Mouse (Mus musculus) heart, embryonic 16.5 days (tissue): ENCODE results near the gene 1810030O07Rik. TPM values are rescaled to one million over a fixed set of nuclear protein-coding genes. Genes with fewer than 3 reads are reported as not detected.
A peak's percentile ranks its signal among the peaks of the same experiment; 100 is the strongest.

Experiments
- ATAC-seq: fragments of 200-750 bp; cut with Nextera tagmentation; replicated peaks from 2 replicates; pipeline ENCODE4 v1.8.0; 2017; ENCODE audit warnings: moderate number of reproducible peaks; ENCODE audit not compliant: insufficient read depth, low FRiP score; ENCODE audit errors: extremely low read depth
- H3K27ac ChIP-seq: fragments of 300-500 bp; sonication (generic); 2 replicates; pipeline ENCODE4 v1.5.1; 2014; ENCODE audit warnings: mild to moderate bottlenecking, low read length, control low read depth, moderate library complexity
- H3K27me3 ChIP-seq: fragments of 300-500 bp; sonication (generic); 2 replicates; pipeline ENCODE4 v1.6.1; 2014; ENCODE audit warnings: low read length, mixed read lengths; ENCODE audit not compliant: control insufficient read depth, insufficient read depth
- H3K36me3 ChIP-seq: fragments of 300-500 bp; sonication (generic); 2 replicates; pipeline ENCODE4 v1.6.1; 2014; ENCODE audit not compliant: control insufficient read depth, insufficient read depth
- H3K4me1 ChIP-seq: fragments of 300-500 bp; sonication (generic); 2 replicates; pipeline ENCODE4 v1.6.1; 2014; ENCODE audit warnings: low read length, mixed read lengths; ENCODE audit not compliant: control insufficient read depth, insufficient read depth
- H3K4me2 ChIP-seq: fragments of 300-500 bp; sonication (generic); 2 replicates; pipeline ENCODE4 v1.6.1; 2014; ENCODE audit warnings: low read depth, mild to moderate bottlenecking, control low read depth, low read length
- H3K4me3 ChIP-seq: fragments of 300-500 bp; sonication (generic); 2 replicates; pipeline ENCODE4 v1.5.1; 2014; ENCODE audit warnings: mild to moderate bottlenecking, control low read depth, low read length
- H3K9ac ChIP-seq: fragments of 300-500 bp; sonication (generic); 2 replicates; pipeline ENCODE4 v1.6.1; 2014; ENCODE audit warnings: low read length, control low read depth
- H3K9me3 ChIP-seq: fragments of 300-500 bp; sonication (generic); replicated peaks from 2 replicates; pipeline ENCODE4 v1.6.1; 2016; ENCODE audit warnings: low read length; ENCODE audit not compliant: control insufficient read depth
- WGBS: fragments of 180-500 bp; shearing (Covaris S2); extraction: QIAGEN DNeasy Blood & Tissue Kit; methylation state at CpG from one replicate; pipeline ENCODE4 v1.1.7; 2014; 5-methylcytosine and 5-hydroxymethylcytosine counted together
- polyA plus RNA-seq: library from polyadenylated mRNA; unstranded; fragments of >200 nt; fragmentation: Nextera tagmentation; extraction: Ambion mirVana; gene quantifications from 2 replicates; pipeline ENCODE4 v1.2.1, GENCODE M21; 2015

The 1810030O07Rik gene
- polyA plus RNA-seq, result 26.2 and 29.1 TPM in 2 replicates

DNA sequence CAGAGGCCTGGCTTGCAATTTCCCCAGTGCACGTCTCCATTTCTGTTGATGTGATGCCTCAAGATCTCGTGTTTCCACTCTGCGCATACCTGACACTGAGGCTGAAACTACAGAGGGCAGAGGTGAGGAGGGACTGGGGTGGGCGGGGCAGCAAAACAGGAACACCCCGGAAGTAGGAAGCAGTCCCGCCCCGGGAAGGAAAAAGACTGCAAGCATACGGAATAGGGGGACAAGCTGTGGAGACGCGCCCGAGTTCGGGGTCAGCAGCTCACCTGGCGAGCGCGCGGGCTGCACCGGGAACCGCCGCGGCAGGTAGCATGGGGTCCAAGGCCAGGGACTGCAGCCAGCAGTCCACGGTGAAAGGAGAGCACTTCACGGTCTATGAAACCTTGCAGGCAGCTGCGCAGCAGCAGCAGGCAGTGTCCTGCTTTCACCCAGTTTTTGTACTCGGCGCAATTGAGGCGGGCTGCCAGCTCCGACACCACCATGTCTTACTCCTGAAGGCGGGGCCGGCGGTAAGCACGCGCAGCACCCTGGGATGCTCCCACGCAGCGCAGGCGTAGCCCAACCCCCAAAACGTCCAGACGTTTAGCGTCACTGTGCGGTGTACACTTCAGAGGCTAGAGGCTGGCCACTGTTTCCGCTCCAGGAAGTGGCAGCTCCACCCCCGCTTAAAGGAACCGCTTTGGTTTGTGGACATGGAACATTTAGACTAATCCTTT, at the start of gene 1810030O07Rik:
TSS of gene 1810030O07Rik (minus strand) at position 615 of the 722 bp plus-strand sequence.
- peak; percentile 99 for ATAC-seq
- Histone ChIP-seq H3K4me3 (peak within 1 kb of the TSS; percentile 73), H3K4me2 (peak within 1 kb of the TSS; percentile 70), H3K36me3 (peaks cover 8% of the 10 kb centered on the region; the same call in 1 of the 2 replicates), H3K27ac (peak within 1 kb of the TSS; percentile 94), H3K4me1 (0 out of 2 replicates have a peak, but pooled peaks cover 3% of the 10 kb centered on the region), H3K9ac (peak within 1 kb of the TSS; percentile 79), H3K9me3 (no peaks in the 10 kb centered on the region), H3K27me3 (peaks cover 2% of the 10 kb centered on the region; the same call in 1 of the 2 replicates)
- 5% methylated on average over 42 of the region's 42 CpGs for WGBS

DNA sequence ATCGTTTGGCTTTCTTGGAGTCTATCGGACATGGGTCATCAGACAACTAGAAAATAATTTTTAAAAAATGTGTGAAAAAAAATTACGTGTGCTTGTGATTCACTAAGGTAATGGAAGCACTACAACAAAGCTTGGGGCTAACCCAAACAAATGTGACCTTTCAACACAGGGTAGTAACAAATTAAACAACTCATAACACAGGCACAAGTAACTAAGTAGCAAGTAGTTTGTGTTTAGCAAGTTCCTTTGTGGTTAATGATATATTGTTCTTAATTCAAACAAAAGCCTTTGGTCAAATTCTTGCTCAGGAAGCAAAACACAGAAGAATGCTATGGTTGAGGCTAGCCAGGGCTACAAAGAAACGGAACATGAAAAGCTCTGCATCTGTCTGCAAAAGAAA, 42.6 kb upstream of the 1810030O07Rik start:
- H3K27ac ChIP-seq, result no peak overlapping the region
- no peaks in the 10 kb centered on the region for H3K9me3 ChIP-seq
- peaks cover 13% of the 10 kb centered on the region for H3K36me3 ChIP-seq
- no peak overlapping the region for H3K4me3 ChIP-seq
- H3K9ac ChIP-seq, result no peak overlapping the region
- H3K4me1 ChIP-seq, result no peaks in the 10 kb centered on the region
- no peak for ATAC-seq
- no peaks in the 10 kb centered on the region for H3K27me3 ChIP-seq
- 90% methylated on average over 4 of the region's 4 CpGs for WGBS
- H3K4me2 ChIP-seq, result no peak overlapping the region

DNA sequence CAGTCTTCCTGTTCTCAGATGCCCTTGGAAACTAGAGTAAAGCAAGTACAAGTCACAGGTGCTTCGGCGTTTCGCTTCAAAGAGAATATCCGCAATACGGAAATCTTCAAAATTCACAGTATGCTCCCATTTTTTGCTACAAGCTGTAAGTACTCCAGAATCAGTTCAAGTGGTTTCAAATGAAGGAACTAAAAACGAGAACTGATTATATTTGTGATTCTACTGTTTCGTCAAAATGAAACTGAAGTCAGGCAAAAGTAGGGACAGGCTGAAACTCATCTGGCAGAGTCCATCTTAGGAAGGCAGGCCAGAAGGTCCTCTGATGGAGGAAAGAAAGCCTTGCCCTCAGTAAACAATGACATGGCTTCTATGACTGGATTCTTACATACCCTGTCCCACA, 40.3 kb upstream of the 1810030O07Rik start:
- H3K4me2 ChIP-seq, result no peak overlapping the region
- no peak overlapping the region for H3K27ac ChIP-seq
- WGBS, result 92% methylated on average over 7 of the region's 7 CpGs
- no peaks in the 10 kb centered on the region for H3K27me3 ChIP-seq
- no peak overlapping the region for H3K4me3 ChIP-seq
- no peaks in the 10 kb centered on the region for H3K9me3 ChIP-seq
- no peak for ATAC-seq
- no peak overlapping the region for H3K9ac ChIP-seq
- peaks cover 13% of the 10 kb centered on the region for H3K36me3 ChIP-seq
- H3K4me1 ChIP-seq, result no peaks in the 10 kb centered on the region

DNA sequence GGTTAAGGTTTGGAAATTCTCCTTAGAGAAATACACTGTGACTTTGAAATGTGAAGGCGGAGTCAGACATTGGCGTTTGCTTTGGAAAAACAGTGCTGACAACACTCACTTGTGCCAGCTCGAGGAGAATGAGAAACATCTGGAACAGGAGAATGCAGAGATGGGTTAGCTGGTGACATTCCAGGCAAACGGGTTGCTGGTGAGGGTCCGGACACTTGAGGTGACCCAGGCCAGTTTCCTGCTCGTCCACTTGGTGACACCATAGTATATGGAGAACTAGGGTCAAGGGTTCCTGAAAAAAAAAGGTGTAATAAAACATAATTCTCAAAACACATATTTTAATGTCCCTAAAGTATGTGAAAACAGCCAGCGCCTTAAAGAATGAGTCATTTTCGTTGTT, 13.4 kb upstream of the 1810030O07Rik start:
- Histone ChIP-seq H3K4me3 (no peak overlapping the region), H3K27ac (no peak overlapping the region), H3K36me3 (peaks cover 12% of the 10 kb centered on the region), H3K9ac (no peak overlapping the region), H3K4me1 (no peaks in the 10 kb centered on the region), H3K4me2 (no peak overlapping the region), H3K27me3 (no peaks in the 10 kb centered on the region), H3K9me3 (no peaks in the 10 kb centered on the region)
- no peak for ATAC-seq
- 57% methylated on average over 8 of the region's 8 CpGs for WGBS

DNA sequence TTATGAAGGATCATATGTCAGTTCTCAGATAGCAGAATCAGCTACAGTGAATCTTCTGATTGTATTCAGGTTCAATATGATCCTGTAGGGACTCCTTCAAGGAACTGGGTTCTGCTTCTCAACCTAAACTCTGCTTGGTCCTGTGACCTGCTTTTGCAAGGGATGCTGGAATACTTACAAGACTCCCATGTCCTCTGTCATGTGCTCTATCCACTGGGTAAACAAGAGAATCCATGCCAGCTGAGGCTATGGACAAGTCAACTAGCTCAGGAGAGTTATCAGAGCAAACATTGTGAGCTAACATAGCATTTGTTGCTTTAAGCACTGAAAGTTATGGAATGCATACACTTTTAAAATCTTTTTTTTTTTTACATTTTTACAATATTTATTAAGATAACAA, 12.6 kb upstream of the 1810030O07Rik start:
- no peak for ATAC-seq

DNA sequence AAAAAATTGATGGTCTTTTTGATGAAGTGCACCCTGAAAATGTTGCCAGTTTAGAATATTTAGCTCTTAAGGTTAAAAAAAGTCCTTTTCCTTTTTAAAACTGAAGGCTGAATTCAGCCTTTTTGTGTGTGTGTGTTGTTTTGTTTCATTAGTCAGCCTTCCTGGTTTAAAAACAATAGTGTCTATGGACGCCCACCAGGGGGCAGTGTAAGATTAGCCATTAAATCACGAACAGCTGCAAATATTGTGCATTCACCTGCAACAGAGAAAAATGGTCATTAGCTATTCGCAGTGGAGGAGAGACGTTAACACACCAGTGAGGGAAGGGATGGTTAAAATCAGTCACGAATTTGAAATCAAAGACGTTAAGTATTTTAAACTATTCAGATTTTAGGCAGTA, 3.9 kb upstream of the 1810030O07Rik start:
- H3K27me3 ChIP-seq, result peaks cover 2% of the 10 kb centered on the region; the same call in 1 of the 2 replicates
- 0 out of 2 replicates have a peak, but pooled peaks cover 3% of the 10 kb centered on the region for H3K4me1 ChIP-seq
- H3K4me3 ChIP-seq, result no peak overlapping the region
- no peaks in the 10 kb centered on the region for H3K9me3 ChIP-seq
- no peak overlapping the region for H3K9ac ChIP-seq
- no peaks in the 10 kb centered on the region for H3K36me3 ChIP-seq
- ATAC-seq, result no peak
- H3K27ac ChIP-seq, result no peak overlapping the region
- 21% methylated on average over 6 of the region's 6 CpGs for WGBS
- H3K4me2 ChIP-seq, result no peak overlapping the region

More for the DNA sequence above, 12.6 kb upstream of the 1810030O07Rik start:
- Histone ChIP-seq H3K4me1 (no peaks in the 10 kb centered on the region), H3K4me3 (no peak overlapping the region), H3K9ac (no peak overlapping the region), H3K4me2 (no peak overlapping the region), H3K27ac (no peak overlapping the region), H3K9me3 (no peaks in the 10 kb centered on the region), H3K36me3 (peaks cover 12% of the 10 kb centered on the region), H3K27me3 (no peaks in the 10 kb centered on the region)

DNA sequence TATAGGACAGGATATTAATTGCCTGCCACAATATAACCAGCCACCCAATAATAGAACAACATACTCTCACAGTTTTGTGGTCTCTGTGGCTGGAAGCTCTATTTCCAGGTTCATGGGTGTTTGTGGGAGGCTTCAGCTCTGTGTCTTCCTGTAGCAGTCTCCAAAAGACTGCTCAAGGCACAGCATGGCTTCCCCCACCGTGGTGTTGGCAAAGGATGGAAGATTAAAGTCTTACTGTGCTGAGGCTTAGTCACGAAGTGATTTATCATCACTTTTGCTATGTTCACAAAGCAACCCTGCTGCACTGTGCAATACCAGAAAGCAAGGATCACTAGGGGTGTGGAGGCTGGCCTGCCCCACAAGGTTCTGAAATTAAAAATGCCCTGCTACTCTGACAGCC, 19.6 kb downstream of the 1810030O07Rik start:
- 81% methylated on average over 2 of the region's 2 CpGs for WGBS
- 0 out of 2 replicates have a peak, but pooled peaks cover 2% of the 10 kb centered on the region for H3K9me3 ChIP-seq
- no peak overlapping the region for H3K4me3 ChIP-seq
- no peak for ATAC-seq
- no peak overlapping the region for H3K4me2 ChIP-seq
- no peaks in the 10 kb centered on the region; the same call in 1 of the 2 replicates for H3K27me3 ChIP-seq
- H3K4me1 ChIP-seq, result no peaks in the 10 kb centered on the region
- no peak overlapping the region for H3K9ac ChIP-seq
- H3K36me3 ChIP-seq, result peaks cover 25% of the 10 kb centered on the region
- H3K27ac ChIP-seq, result no peak overlapping the region

DNA sequence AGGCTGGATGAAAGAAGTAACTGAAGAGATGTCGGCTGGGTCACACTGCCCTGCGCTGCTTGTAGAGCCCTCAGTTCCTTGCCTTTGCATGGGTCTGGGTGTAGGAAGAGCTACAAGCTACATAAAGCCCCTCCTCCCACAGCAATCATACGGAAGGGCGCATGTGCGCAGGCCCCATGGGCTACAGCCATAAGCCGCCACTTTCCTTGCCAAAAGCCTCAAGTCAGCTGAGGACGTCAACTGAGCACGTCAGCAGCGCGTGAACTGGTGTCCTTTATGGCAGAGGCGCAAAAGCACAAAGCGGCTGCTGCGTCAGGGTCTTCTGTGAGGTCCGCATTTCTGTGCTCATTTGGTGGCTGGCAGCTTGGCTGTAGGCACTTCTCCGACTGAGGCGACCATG, 21.6 kb downstream of the 1810030O07Rik start:
- no peaks in the 10 kb centered on the region for H3K4me1 ChIP-seq
- H3K27ac ChIP-seq, result no peak overlapping the region
- H3K9ac ChIP-seq, result no peak overlapping the region
- 86% methylated on average over 16 of the region's 16 CpGs for WGBS
- no peak for ATAC-seq
- H3K4me2 ChIP-seq, result no peak overlapping the region
- no peak overlapping the region for H3K4me3 ChIP-seq
- H3K9me3 ChIP-seq, result 0 out of 2 replicates have a peak, but pooled peaks cover 2% of the 10 kb centered on the region
- H3K36me3 ChIP-seq, result peaks cover 14% of the 10 kb centered on the region
- no peaks in the 10 kb centered on the region for H3K27me3 ChIP-seq

DNA sequence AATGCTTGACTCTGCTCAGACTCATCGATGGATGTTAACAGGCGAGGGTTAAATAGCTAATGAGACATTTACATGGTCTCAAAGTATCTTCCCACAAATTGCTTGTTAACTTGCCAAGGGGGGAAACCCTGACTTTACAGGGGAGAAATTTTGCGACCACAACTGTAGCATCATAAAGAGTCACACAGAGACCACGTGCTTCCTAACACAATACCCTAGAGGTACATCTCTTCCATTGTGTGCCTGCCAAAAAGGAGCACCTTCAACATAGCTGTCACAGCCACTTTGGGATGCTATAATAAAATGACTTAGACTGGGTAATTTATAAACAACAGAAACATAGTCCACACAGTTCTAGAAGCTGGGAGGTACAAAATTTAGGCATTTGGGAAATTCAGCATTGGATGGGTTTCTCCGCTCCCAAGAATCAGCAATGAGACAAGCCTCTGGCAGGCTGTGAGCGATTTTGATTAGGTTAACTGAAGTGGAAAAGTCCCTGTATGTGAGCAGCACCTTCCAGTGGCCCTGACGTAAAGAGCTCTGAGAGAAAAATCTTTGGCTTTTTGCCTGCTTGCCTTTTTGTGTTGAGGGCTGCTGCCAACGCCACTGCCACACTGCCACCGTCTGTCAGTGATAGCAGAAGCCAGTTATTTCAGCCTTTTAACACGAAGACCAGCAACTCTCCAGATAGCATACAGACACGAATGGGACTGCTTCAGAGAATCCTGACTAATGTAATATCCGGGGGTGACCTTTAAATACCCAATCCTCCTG, 27.8 kb downstream of the 1810030O07Rik start:
- ATAC-seq, result no peak
- no peak overlapping the region for H3K9ac ChIP-seq

More for the DNA sequence above, 27.8 kb downstream of the 1810030O07Rik start:
- Histone ChIP-seq H3K4me1 (no peaks in the 10 kb centered on the region), H3K9me3 (0 out of 2 replicates have a peak, but pooled peaks cover 2% of the 10 kb centered on the region), H3K36me3 (no peaks in the 10 kb centered on the region), H3K27ac (no peak overlapping the region), H3K27me3 (no peaks in the 10 kb centered on the region), H3K4me2 (no peak overlapping the region), H3K4me3 (no peak overlapping the region)
- WGBS, result 50% methylated on average over 12 of the region's 12 CpGs
